Mouse (Mus musculus): ENCODE measurements around the gene Aunip.

The Aunip gene

GRCm38 (mm10) chr4:134558570-134559113 is 47.8 kb downstream of the Aunip start:
- DNase-seq = peak; percentile 66

GRCm38 (mm10) chr4:134559154-134559553 is 48.4 kb downstream of the Aunip start:
- no peak for DNase-seq

DNA sequence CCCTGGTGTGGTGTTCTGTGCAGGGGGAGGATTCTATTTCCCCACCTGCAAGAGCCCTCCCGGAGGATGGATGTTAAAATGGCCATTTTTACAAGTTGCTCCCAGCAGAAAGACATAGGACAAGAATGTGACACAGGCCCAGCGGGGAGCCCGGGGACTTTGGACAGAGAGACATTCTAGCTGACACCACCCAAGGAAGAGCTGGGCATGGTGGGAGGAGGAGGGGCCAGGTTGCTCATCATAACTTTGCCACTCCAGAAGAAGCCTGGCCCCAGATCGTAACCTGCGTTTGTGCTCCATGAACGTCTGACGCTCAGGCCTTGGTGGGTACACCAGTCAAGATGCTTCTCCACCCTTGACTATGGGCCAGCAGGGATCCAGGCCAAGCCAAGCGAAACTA is 49.9 kb downstream of the Aunip start:
- no peak for DNase-seq

- DNase-seq = no peak
These were observed 51.2 kb downstream of the Aunip start for GRCm38 (mm10) chr4:134562014-134562413.

DNA sequence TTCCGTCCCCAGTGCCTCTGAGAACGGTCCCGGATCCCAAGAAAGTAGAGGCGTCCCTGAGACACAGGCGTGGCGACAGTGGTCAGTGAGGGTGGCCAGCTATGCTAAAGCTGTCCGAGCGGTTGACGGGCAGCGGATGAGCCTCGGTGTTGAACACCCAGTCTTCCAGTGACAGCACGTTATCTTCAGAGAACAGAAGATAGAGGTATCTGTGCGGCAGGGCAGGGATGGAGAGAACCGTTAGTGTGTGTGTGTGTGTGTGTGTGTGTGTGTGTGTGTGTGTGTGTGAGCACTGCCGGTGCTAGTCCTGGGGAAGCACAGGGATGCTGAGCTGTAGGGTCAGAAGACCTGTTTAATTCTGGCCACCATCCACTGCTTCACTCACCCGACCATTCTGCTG is 52.8 kb downstream of the Aunip start:
- DNase-seq = no peak

DNA sequence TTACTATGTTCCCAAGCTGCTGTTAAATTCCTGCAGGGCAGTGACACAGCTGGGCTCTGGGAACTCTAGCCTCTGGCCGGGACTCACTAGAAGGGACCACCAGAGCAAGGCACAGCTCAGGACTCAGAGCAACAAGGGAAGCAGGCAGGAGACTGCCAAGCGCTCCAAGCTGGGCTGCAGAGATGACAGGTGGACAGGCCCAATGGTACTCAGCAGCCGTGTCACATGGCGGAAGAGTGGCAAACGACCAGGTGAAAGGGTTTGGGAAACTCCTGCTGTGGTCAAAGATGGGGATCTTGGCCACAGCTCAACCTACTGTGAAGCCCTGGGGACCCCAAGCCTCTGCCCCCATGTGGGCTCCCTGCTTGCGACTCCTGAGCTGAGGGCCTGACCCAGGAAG is 53.3 kb downstream of the Aunip start:
- no peak for DNase-seq

GRCm38 (mm10) chr4:134567377-134568226 is 56.8 kb downstream of the Aunip start:
- no peak for DNase-seq

GRCm38 (mm10) chr4:134569205-134569604 is 58.4 kb downstream of the Aunip start:
- peak; percentile 24 for DNase-seq

- no peak for DNase-seq
These were observed 59.0 kb downstream of the Aunip start for GRCm38 (mm10) chr4:134569831-134570230.

DNA sequence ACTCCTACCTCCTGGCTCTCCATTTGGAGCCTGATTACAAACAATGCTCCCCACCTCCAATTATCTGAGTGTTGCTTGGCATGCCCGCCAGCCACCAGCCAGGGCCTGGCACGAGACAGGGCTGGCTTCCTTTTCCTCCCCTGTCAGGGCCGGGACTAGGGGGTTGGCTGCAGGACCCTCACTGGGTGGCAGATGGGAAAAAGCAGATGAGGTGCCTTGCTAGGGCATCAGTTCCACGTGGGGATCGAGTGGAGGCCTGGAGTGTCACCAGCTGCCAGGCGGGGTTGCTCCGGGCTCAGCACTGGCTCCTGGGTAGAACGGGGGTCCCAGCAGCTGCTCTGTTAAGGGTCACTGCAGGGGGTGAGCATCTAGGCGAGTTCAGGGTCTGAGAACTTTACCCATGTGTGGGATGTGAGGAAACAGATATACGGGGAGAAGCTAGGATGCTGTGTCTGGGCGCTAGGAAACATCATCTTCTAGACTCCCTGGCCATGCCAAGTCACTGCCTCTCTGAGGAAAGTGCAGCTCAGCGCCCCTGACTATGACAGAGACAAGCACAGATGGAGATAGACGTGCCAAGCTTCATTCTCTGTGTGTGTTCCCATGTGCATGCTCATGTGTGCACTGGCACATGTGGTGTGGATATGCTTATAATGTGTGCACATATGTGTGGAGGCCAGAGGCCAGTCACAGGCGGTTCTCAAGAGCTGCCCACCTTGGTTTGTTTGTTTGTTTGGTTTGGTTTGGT is 60.1 kb downstream of the Aunip start:
- no peak for DNase-seq

GRCm38 (mm10) chr4:134572449-134573300 is 61.9 kb downstream of the Aunip start:
- no peak for DNase-seq

All from thymus, postnatal 14 days (tissue).